Mouse (Mus musculus): ENCODE measurements around the gene Ccdc185. TPM values are rescaled to one million over a fixed set of nuclear protein-coding genes. Genes with fewer than 3 reads are reported as not detected.

The Ccdc185 gene
- total RNA-seq, 2 experiments from 2014 or later: 0.25 TPM; not detected in 1

GRCm38 (mm10) chr1:182747834-182748233, 1.1 kb downstream of the Ccdc185 start:
- DNase-seq (ENCODE audit: low spot score in 2 of 2): no peak

DNA sequence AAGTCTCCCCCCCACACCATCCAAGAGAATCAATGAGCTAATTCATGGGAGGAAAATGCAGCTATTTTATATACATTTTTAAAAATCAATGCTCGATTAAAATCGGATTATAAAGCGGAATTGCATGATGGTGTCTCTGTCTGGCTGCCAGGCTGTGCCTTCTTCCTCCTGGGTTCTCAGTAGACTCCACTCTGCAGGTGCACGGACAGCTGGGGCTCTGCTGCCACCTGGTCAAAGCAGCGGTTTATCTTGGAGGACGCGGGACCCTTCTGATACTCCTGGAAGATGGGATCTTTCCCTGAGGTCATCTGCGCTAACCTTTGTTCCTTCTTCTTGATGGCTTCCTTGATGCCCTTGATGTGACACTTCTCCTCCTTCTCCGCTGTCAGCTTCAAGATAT, 1.9 kb downstream of the Ccdc185 start:
- no peak for DNase-seq (ENCODE audit: low spot score in 2 of 2)

DNA sequence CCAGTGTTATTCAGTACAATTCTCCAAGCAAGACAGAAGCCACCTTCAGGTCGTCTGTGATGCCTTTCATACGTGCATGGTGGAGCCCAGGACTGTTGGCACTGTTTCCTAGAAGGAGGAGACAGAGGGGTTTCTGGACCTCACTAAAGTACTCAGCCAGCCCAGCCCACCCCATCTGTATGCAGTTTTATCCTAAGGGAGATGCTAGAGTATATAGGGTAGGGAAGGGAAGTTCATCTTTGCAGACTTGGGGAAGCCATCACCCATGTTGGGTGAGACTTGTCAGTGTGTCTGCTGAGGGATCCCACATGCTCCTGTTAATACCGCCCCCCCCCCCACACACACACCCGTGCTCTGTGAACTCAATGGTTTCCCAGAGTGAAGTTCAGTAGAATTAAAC, 13.1 kb downstream of the Ccdc185 start:
- DNase-seq (ENCODE audit: low spot score in 2 of 2): no peak

- no peak for DNase-seq (ENCODE audit: low spot score in 2 of 2)
These were observed 16.3 kb downstream of the Ccdc185 start for GRCm38 (mm10) chr1:182732695-182733094.

DNA sequence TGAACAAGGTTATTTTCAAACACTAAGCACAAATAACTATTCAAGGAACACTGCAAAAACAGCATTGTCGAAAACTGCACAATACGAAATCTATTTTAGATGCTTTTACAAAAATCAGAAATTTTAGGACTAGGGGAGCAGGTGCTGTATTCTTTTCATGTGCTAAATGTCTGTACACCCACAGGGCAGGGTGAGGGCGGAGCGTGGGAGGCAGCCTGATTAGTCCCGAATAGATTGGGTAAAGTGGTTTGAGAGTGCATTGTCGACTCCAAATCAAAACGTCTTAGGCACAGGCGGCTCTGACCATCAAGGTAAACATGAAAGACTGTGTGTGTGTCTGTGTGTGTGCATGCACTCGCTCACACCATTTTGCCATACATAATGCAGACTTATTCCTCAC, 20.0 kb downstream of the Ccdc185 start:
- peak in 1 of 2 experiments; percentile 69 for DNase-seq (ENCODE audit: low spot score in 2 of 2)

GRCm38 (mm10) chr1:182727541-182727940, 21.4 kb downstream of the Ccdc185 start:
- peak; percentile 12 to 56 for DNase-seq (ENCODE audit: low spot score in 2 of 2)

GRCm38 (mm10) chr1:182714236-182714935, 34.6 kb downstream of the Ccdc185 start:
- no peak for DNase-seq (ENCODE audit: low spot score in 2 of 2)

GRCm38 (mm10) chr1:182711360-182711933, 37.5 kb downstream of the Ccdc185 start:
- DNase-seq (ENCODE audit: low spot score in 2 of 2): no peak

DNA sequence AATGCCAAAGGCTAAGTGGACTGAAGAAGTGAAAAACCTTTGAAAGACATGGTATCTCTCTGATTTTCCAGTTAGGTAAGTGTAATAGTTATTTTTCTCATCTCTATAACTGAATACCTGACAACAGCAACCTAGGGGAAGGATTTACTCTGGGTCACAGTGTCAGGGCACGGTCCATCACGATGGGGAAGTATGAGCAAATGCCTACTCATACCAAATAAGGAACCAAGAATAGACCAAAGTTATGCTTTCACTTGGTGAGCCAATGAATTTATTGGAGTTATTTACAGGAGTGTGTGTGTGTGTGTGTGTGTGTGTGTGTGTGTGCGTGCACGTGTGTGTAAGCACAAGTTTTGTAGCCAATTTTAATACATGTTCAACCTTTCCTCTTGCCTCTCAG, 41.5 kb downstream of the Ccdc185 start:
- no peak for DNase-seq (ENCODE audit: low spot score in 2 of 2)

DNA sequence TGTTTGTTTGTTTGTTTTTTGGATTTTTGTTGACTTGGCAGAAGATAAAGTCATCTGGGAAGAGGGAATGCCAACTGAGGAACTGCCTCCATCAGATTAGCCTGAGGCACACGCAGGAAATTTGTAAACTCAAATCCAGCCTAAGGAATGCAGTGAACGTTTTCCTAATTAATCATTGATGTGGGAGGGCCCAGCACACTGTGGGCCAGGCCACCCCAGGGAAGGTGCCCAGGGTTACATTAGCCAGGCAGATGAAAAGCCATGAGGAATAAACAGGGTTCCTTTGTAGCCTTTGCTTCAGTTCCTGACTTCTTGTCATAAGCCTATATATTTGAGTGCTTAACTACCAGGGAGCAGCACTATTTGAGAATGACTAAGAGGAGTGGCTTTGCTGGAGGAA, 44.1 kb downstream of the Ccdc185 start:
- no peak for DNase-seq (ENCODE audit: low spot score in 2 of 2)

DNA sequence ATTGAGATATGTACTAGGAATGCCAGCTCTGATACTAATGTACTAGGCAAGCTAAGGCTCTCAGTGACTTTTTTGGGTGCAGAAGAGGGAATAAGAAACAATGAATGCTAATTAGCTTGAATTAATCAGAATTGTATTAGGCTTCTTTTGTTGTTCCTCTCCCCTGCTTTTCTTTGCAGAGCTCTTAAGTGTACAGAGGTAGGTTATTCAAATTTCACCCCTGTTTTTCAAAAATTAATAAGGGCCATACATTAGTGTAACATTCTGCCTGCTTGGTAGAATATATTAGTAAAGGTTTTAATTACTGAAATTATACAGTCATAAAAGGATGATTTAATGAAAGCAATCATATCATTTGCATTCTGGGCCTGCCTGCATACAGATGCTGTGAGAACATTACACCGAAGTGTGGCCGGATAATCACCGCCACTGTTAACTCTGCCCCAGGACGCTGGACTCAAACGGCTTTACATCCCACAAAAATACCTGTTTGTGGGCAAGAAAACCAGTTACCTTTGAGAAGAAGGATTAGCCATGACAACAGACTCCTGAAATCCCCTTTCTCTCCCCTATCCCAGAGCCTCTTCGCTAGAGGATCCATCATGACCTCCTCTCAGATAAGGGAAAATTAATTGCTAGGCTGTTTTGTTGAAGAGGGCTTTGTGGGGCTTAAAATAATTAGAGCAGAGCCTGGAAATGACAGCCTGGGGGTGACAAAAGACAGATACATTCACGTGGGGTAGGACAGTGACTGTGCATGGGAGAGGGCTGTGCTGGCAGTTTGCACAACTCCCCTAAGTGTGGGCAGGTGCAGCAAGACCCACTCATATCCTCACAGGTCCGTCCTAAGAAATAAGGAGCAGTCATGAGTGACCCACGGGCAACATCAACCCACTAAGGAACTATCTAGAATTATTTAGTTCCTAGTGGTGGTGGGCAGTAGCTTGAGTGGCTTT, 49.3 kb downstream of the Ccdc185 start:
- no peak for DNase-seq (ENCODE audit: low spot score in 2 of 2)

Other genes with a start within 250 kb of the Ccdc185 start
- gene Capn2, start 231.6 kb downstream of the Ccdc185 start, total RNA-seq (2021): 10 to 100 TPM; 63.2 to 68.1 TPM
- gene Capn8, start 184.2 kb downstream of the Ccdc185 start, total RNA-seq (2021): not detected
- gene Susd4, start 14.7 kb upstream of the Ccdc185 start, total RNA-seq (2021): 100 to 1,000 TPM; 132 TPM
- gene Tlr5, start 205.6 kb upstream of the Ccdc185 start, total RNA-seq (2021): under 1 TPM; 0.37 to 0.63 TPM

Measured in layer of hippocampus, adult 18-20 months (tissue).